10 mouse cellular contexts compared by ENCODE assay signal in the genomic region with DNA sequence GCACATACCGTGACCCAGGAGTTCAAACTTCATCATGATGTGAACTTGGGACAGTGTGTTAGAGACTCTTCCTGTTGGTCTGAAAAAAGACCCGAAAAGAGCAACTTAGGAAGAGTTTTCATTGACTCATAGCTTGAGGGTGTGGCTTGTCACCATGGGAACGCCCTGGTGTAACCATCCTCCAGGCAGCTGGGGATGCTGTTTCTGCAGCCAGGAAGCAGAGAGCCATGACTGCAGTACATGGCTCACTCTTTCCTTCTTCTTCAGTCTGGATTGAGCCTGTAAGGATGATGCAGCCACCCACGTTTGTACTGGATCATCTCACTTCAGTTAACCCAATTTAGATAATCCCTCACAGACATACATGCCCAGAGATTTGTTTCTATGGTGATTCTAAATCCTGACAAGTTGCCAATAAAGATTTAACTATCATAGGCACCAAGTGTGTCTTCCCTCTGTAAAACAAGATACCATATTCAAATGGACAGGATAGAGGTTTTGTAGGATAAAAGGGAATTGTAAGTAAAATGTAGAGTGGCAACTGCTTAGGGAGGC.
DNase-seq lines count a peak whose midpoint lies in the region; ATAC-seq lines count a peak whose summit lies in the region.
"Had no signal": no experiment of that assay in that cellular context is flagged by ENCODE, and none has a peak within 500 bp of the region (broad histone marks: within the 10 kb centered on the region; RNA-seq: fewer than 3 reads in every experiment).

No protein-coding gene starts in this region.

- DNase-seq in forebrain, embryonic 14.5 days (ENCODE audit: low spot score) = no peak
- DNase-seq in neural tube, embryonic 11.5 days (ENCODE audit: low spot score) = peak; percentile 40
- no peak for DNase-seq in neural tube, embryonic 10.5 days (ENCODE audit: extremely low spot score, low spot score)
- peak; percentile 48 to 55 for DNase-seq in kidney, postnatal 4 days
- DNase-seq in cerebellum, adult 11-12 months = no peak
- DNase-seq in heart, adult 9 months (ENCODE audit: low spot score in 2 of 2) = no peak
- no peak for DNase-seq in spleen, adult 18-20 months

- WGBS in forebrain, embryonic 14.5 days = 51% methylated on average over 4 of the region's 4 CpGs
- 54% methylated on average over 4 of the region's 4 CpGs for WGBS in forebrain, embryonic 13.5 days
- WGBS in neural tube, embryonic 11.5 days = 73% methylated on average over 4 of the region's 4 CpGs

- no peaks in the 10 kb centered on the region for H3K36me3 ChIP-seq in forebrain, embryonic 14.5 days (ENCODE audit: control insufficient read depth, insufficient read depth, low read length)
- H3K36me3 ChIP-seq in forebrain, embryonic 13.5 days (ENCODE audit: poor library complexity, severe bottlenecking) = no peaks in the 10 kb centered on the region
- no peaks in the 10 kb centered on the region for H3K36me3 ChIP-seq in neural tube, embryonic 11.5 days (ENCODE audit: control insufficient read depth, insufficient read depth, low read length)
- H3K36me3 ChIP-seq: G1E; neural tube, embryonic 12.5 days had no signal

- 0 out of 2 replicates have a peak, but pooled peaks have one; percentile 9 for ATAC-seq in forebrain, embryonic 14.5 days
- no peak for ATAC-seq in forebrain, embryonic 13.5 days
- ATAC-seq in neural tube, embryonic 11.5 days (ENCODE audit: insufficient read depth, low FRiP score, low TSS enrichment) = no peak

- H3K9me3 ChIP-seq in forebrain, embryonic 14.5 days (replicated peaks; ENCODE audit: control insufficient read depth, low read length) = no peaks in the 10 kb centered on the region
- H3K9me3 ChIP-seq in forebrain, embryonic 13.5 days (replicated peaks) = no peaks in the 10 kb centered on the region
- H3K9me3 ChIP-seq in neural tube, embryonic 11.5 days (ENCODE audit: control insufficient read depth, low read length) = no peaks in the 10 kb centered on the region
- H3K9me3 ChIP-seq: neural tube, embryonic 12.5 days had no signal

- no peak overlapping the region for H3K27ac ChIP-seq in forebrain, embryonic 14.5 days (ENCODE audit: low read depth, low read length)
- H3K27ac ChIP-seq in forebrain, embryonic 13.5 days = no peak overlapping the region
- H3K27ac ChIP-seq in neural tube, embryonic 11.5 days (ENCODE audit: low read depth, low read length) = no peak overlapping the region
- H3K27ac ChIP-seq: neural tube, embryonic 12.5 days had no signal

- H3K4me1 ChIP-seq in forebrain, embryonic 14.5 days (ENCODE audit: control insufficient read depth, insufficient read depth, low read length) = peaks cover 18% of the 10 kb centered on the region; the same call in 1 of the 2 replicates
- H3K4me1 ChIP-seq in forebrain, embryonic 13.5 days = peaks cover 34% of the 10 kb centered on the region
- peaks cover 18% of the 10 kb centered on the region; the same call in 1 of the 2 replicates for H3K4me1 ChIP-seq in neural tube, embryonic 11.5 days (ENCODE audit: control insufficient read depth, insufficient read depth, low read length)

- H3K4me3 ChIP-seq in forebrain, embryonic 14.5 days (ENCODE audit: low read depth, low read length) = no peak overlapping the region
- H3K4me3 ChIP-seq in forebrain, embryonic 13.5 days = no peak overlapping the region
- H3K4me3 ChIP-seq in neural tube, embryonic 11.5 days (ENCODE audit: low read depth, low read length) = no peak overlapping the region
- H3K4me3 ChIP-seq: neural tube, embryonic 12.5 days had no signal

- H3K4me2 ChIP-seq in forebrain, embryonic 14.5 days (ENCODE audit: low read length) = no peak overlapping the region
- no peak overlapping the region for H3K4me2 ChIP-seq in forebrain, embryonic 13.5 days
- no peak overlapping the region for H3K4me2 ChIP-seq in neural tube, embryonic 11.5 days (ENCODE audit: low read depth)
- H3K4me2 ChIP-seq: neural tube, embryonic 12.5 days had no signal

- H3K9ac ChIP-seq in forebrain, embryonic 14.5 days (ENCODE audit: low read length) = no peak overlapping the region
- H3K9ac ChIP-seq in forebrain, embryonic 13.5 days = no peak overlapping the region
- H3K9ac ChIP-seq in neural tube, embryonic 11.5 days (ENCODE audit: low read length) = no peak overlapping the region
- H3K9ac ChIP-seq: neural tube, embryonic 12.5 days had no signal

- no peaks in the 10 kb centered on the region for H3K27me3 ChIP-seq in forebrain, embryonic 14.5 days (replicated peaks; ENCODE audit: control insufficient read depth, insufficient read depth, low read length)
- no peaks in the 10 kb centered on the region for H3K27me3 ChIP-seq in forebrain, embryonic 13.5 days
- no peaks in the 10 kb centered on the region for H3K27me3 ChIP-seq in neural tube, embryonic 11.5 days (ENCODE audit: control insufficient read depth, insufficient read depth, low read length)
- H3K27me3 ChIP-seq: neural tube, embryonic 12.5 days had no signal

Comparison
In these comparisons a context has a peak if more than half of its experiments do, and no peak if none do; other contexts are left out.
1. DNase-seq: peak in neural tube, embryonic 11.5 days (single experiment) and kidney, postnatal 4 days (2 of 2); none in forebrain, embryonic 14.5 days (single experiment), neural tube, embryonic 10.5 days (single experiment), cerebellum, adult 11-12 months (single experiment), heart, adult 9 months (0 of 2) and spleen, adult 18-20 months (0 of 2).